Mouse (Mus musculus): ENCODE data around the gene Nepro. TPM values are rescaled to one million over a fixed set of nuclear protein-coding genes. Genes with fewer than 3 reads are reported as not detected.

The Nepro gene
- 5.6 and 6.0 TPM in 2 replicates for polyA plus RNA-seq (2015; fragmentation: Nextera tagmentation; extraction: Ambion mirVana)

DNA sequence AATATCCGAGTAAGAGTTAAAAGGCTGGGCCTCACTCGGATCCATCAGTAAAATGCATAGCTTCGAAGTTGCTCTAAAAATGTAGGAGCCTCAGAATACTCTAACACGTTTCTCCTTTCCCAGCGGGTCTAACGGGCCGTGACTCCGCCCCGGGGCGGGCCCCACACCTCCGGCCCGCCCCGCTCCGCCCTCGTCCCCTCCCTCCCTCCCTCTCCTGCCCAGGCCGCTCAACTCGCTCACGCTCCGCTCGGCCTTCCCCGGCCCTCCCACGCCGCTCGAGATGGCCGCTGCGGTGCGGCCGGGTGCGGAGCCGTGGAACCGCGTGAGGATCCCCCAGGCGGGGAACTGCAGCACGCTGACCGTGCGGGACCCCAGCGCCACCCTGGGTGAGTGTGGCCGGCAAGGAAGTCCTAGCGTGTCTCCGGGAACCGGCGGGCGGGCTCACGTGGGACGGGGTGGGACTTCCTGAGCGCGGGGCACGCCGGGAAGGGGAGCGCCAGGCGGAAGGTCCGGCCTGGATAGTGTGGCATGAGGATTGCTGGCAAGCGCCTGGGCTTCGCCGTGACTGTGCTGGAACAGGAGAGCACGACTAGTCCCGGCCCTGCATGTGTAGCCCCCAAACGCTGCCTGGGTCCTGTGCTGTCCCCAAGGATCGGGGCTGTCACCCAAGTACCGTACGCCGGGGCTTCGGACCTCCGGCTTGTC is at the start of gene Nepro:
Nepro (plus strand) TSS at position 219 of the 705 bp plus-strand sequence.
- peaks cover 8% of the 10 kb centered on the region for H3K36me3 ChIP-seq
- no peaks in the 10 kb centered on the region for H3K27me3 ChIP-seq
- peak within 1 kb of the TSS; percentile 83 for H3K9ac ChIP-seq (replicated peaks)
- no peaks in the 10 kb centered on the region for H3K9me3 ChIP-seq
- peak; percentile 98 for ATAC-seq
- WGBS: under 1% methylated on average over 64 of the region's 64 CpGs
- H3K4me3 ChIP-seq (replicated peaks): peak within 1 kb of the TSS; percentile 80
- peak within 1 kb of the TSS; percentile 69 for H3K4me2 ChIP-seq (replicated peaks)
- peak within 1 kb of the TSS; percentile 91 for H3K27ac ChIP-seq
- H3K4me1 ChIP-seq (replicated peaks): peaks cover 22% of the 10 kb centered on the region

- Histone ChIP-seq H3K27me3 (peaks cover 8% of the 10 kb centered on the region; the same call in 1 of the 2 replicates), H3K9ac (replicated peaks) (no peak overlapping the region), H3K4me3 (replicated peaks) (no peak overlapping the region), H3K9me3 (no peaks in the 10 kb centered on the region), H3K4me2 (replicated peaks) (no peak overlapping the region), H3K36me3 (no peaks in the 10 kb centered on the region), H3K27ac (no peak overlapping the region), H3K4me1 (replicated peaks) (peaks cover 62% of the 10 kb centered on the region)
- ATAC-seq: no peak
- 97% methylated on average over 2 of the region's 2 CpGs for WGBS
Observed at GRCm38 (mm10) chr16:44676357-44676756, 47.7 kb upstream of the Nepro start.

DNA sequence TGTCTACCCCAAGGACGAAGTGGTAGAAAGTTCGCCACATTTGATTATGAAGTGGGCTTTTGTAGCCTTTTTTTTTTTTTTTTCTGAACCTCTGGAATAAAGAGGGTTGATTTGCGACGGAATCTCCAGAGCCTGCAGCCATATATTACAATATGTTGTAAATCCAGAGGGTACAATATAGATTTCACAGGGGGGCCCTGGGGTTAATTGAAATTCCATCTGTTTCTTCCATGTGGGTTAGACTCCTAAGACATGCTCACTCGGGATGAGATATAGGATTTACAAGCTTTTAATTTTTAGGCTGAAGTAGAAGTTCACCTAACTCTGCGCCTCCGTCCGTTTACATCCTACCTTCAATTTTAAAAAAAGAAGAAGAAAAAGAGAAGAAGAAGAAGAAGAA is 45.0 kb upstream of the Nepro start:
- no peaks in the 10 kb centered on the region for H3K36me3 ChIP-seq
- peak overlapping the region; percentile 12; the same call in 1 of the 2 replicates for H3K4me3 ChIP-seq (replicated peaks)
- no peak overlapping the region for H3K9ac ChIP-seq (replicated peaks)
- H3K4me2 ChIP-seq (replicated peaks): peak overlapping the region; percentile 41
- H3K27ac ChIP-seq: peak overlapping the region; percentile 86
- peaks cover 10% of the 10 kb centered on the region for H3K9me3 ChIP-seq
- no peaks in the 10 kb centered on the region for H3K27me3 ChIP-seq
- ATAC-seq: peak; percentile 78
- peaks cover 36% of the 10 kb centered on the region for H3K4me1 ChIP-seq (replicated peaks)
- WGBS: 24% methylated on average over 8 of the region's 8 CpGs

DNA sequence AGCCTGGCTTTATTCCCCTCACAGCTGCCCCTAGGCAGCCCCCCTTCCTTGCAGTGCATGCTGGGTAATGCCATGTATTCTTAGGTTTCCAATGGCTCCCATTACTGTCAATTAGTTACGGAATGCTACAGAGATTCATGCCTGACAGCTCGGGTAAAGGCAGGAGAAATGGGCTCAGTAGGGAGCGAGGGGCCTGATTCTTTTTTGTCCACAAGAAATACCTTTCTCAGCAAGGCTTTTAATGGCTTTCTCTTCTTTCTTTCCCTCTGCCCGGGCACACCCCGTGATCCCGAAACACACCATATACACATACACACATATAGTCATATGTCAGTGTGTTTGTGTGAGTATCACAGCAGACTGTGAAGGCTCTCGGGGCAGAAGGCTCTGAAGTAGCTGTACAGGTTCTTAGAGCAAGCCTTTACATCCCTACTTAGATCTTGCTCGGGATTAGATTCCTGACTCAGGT is 44.6 kb upstream of the Nepro start:
- H3K9ac ChIP-seq (replicated peaks): no peak overlapping the region; the same call in 1 of the 2 replicates
- peak overlapping the region; percentile 12; the same call in 1 of the 2 replicates for H3K4me3 ChIP-seq (replicated peaks)
- 11% methylated on average over 8 of the region's 8 CpGs for WGBS
- peak; percentile 97 for ATAC-seq
- peak overlapping the region; percentile 86 for H3K27ac ChIP-seq
- peaks cover 10% of the 10 kb centered on the region for H3K9me3 ChIP-seq
- no peaks in the 10 kb centered on the region for H3K27me3 ChIP-seq
- H3K4me1 ChIP-seq (replicated peaks): peaks cover 41% of the 10 kb centered on the region
- peak overlapping the region; percentile 41 for H3K4me2 ChIP-seq (replicated peaks)
- H3K36me3 ChIP-seq: no peaks in the 10 kb centered on the region

DNA sequence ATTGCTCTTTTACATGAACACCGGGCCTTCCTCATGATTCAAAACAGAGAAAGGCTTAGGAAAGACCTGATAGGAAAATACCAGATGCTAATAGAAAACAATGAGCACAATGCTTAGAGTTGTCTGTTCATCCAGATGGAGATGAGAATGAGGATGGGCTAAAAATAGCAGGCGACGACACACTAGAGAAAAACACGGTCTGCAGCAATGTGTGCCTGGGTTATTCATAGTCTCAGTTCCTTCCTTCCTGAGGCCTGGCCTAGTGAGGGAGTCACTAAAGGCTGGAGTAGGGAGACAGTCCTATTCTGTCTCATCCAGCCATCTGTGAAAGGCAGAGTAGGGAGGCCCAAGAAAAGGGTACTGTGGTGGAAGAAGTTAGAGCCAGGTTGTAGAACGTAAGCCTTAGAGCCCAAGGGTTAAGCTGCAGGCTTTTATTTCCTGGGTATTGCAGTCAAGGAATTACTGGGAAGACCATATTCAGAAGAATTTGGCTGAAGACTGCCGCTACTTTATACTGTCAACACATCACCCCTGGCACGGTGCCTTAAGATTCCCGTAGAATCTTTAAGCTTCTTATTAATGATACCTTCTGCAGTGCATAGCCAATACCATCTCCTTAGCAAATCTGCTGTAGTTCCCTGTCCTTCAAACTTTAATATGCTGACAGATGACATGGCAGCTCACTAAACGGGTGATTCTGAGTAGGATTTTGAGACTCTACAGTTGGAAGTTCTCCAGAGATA is 43.2 kb upstream of the Nepro start:
- H3K36me3 ChIP-seq: no peaks in the 10 kb centered on the region
- WGBS: 68% methylated on average over 9 of the region's 9 CpGs
- H3K27me3 ChIP-seq: no peaks in the 10 kb centered on the region
- peaks cover 47% of the 10 kb centered on the region for H3K4me1 ChIP-seq (replicated peaks)
- H3K4me2 ChIP-seq (replicated peaks): no peak overlapping the region
- ATAC-seq: no peak
- no peak overlapping the region for H3K9ac ChIP-seq (replicated peaks)
- H3K27ac ChIP-seq: peak overlapping the region; percentile 86
- no peak overlapping the region for H3K4me3 ChIP-seq (replicated peaks)
- H3K9me3 ChIP-seq: peaks cover 10% of the 10 kb centered on the region

- ATAC-seq: no peak
- Histone ChIP-seq H3K27me3 (no peaks in the 10 kb centered on the region), H3K4me2 (replicated peaks) (no peak overlapping the region), H3K4me3 (replicated peaks) (no peak overlapping the region), H3K36me3 (no peaks in the 10 kb centered on the region), H3K4me1 (replicated peaks) (peaks cover 54% of the 10 kb centered on the region), H3K9ac (replicated peaks) (no peak overlapping the region), H3K9me3 (peaks cover 10% of the 10 kb centered on the region), H3K27ac (0 out of 2 replicates have a peak overlapping the region, but pooled peaks have one; percentile 19)
- 77% methylated on average over 7 of the region's 7 CpGs for WGBS
Observed at GRCm38 (mm10) chr16:44684646-44685045, 39.5 kb upstream of the Nepro start.

- no peak overlapping the region for H3K4me2 ChIP-seq (replicated peaks)
- ATAC-seq: no peak
- 86% methylated on average over 7 of the region's 7 CpGs for WGBS
Observed at GRCm38 (mm10) chr16:44685401-44685800, 38.7 kb upstream of the Nepro start.

DNA sequence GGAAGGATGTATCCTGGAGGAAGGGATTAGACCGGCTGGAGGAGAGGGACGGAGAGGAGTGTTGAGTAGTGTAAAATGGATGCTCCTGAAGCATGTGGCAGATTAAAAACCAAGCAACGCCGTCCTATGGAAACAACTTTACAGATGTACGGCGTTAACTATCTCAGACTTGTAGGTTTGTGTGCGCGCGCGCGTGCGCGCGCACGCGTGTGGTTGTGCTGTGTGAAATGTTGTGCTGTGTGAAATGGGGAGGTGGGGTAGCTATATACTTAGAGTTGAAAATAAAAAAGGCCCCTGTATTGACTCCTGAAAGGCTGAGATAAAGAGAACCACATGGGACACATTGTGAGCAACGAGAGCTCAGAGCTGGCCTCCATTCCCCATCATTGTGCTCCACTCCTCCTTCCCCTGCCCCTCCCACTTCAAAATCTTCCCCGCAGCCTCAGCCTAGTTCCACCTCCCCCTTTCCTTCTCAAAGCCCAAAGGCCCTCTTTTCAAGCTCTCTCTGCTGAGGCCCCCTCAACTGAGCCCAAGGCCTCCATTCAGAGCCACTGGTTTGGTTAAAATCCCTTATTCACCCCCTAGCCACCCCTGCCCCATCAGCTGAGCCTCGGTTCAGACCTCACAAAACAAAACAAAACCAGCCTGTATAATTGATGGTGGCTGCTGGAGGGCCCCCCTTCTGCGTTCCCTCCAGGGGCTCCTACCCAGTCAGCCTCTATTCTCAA is 36.9 kb upstream of the Nepro start:
- no peaks in the 10 kb centered on the region for H3K27me3 ChIP-seq
- peak overlapping the region; percentile 32; the same call in 1 of the 2 replicates for H3K9ac ChIP-seq (replicated peaks)
- peak overlapping the region; percentile 14 for H3K4me3 ChIP-seq (replicated peaks)
- peaks cover 38% of the 10 kb centered on the region for H3K4me1 ChIP-seq (replicated peaks)
- peaks cover 6% of the 10 kb centered on the region for H3K9me3 ChIP-seq
- peak overlapping the region; percentile 51 for H3K4me2 ChIP-seq (replicated peaks)
- WGBS: 15% methylated on average over 20 of the region's 20 CpGs
- peak overlapping the region; percentile 82 for H3K27ac ChIP-seq
- no peaks in the 10 kb centered on the region for H3K36me3 ChIP-seq
- peak; percentile 96 for ATAC-seq

More at GRCm38 (mm10) chr16:44685401-44685800, 38.7 kb upstream of the Nepro start:
- no peaks in the 10 kb centered on the region for H3K36me3 ChIP-seq
- no peaks in the 10 kb centered on the region for H3K27me3 ChIP-seq
- no peak overlapping the region for H3K9ac ChIP-seq (replicated peaks)
- peaks cover 46% of the 10 kb centered on the region for H3K4me1 ChIP-seq (replicated peaks)
- peaks cover 10% of the 10 kb centered on the region for H3K9me3 ChIP-seq
- no peak overlapping the region for H3K4me3 ChIP-seq (replicated peaks)
- no peak overlapping the region for H3K27ac ChIP-seq

DNA sequence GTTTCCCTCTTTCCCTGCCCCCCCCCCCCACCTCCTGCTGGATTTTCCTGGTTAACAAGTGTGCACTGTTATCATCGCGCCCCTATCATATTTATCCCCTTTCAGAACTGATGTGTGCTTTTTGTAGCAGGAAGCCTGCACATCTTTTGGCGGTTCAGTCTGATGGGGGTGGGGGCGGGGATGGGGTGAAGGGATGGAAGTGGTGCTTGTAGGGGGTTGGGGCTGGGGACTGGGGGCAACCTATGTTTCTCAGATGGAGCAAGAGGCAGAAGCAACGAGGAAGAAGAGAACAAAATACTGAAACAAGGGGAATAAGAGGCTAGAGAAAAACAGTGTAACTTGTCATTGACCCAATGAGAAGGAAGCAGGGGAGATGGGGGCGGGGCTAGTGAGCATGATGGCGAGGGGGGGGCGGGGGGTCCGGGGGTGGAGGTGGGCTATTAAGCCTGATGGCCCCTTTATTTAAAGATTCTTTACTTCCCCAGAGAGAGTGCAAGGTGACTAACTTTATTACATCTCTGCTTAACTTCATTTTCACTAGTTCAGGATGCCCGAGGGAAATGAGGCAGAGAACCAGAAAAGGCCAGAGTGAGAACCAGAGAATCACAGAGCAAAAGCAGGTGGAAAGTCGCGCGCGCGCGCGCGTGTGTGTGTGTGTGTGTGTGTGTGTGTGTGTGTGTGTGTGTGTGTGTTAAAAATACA is 36.2 kb upstream of the Nepro start:
- Histone ChIP-seq H3K36me3 (no peaks in the 10 kb centered on the region), H3K4me1 (replicated peaks) (peaks cover 38% of the 10 kb centered on the region), H3K4me2 (replicated peaks) (peak overlapping the region; percentile 51), H3K9ac (replicated peaks) (peak overlapping the region; percentile 32; the same call in 1 of the 2 replicates), H3K9me3 (no peaks in the 10 kb centered on the region), H3K27me3 (no peaks in the 10 kb centered on the region), H3K27ac (peak overlapping the region; percentile 82), H3K4me3 (replicated peaks) (peak overlapping the region; percentile 14)
- no peak for ATAC-seq
- under 1% methylated on average over 18 of the region's 18 CpGs for WGBS

DNA sequence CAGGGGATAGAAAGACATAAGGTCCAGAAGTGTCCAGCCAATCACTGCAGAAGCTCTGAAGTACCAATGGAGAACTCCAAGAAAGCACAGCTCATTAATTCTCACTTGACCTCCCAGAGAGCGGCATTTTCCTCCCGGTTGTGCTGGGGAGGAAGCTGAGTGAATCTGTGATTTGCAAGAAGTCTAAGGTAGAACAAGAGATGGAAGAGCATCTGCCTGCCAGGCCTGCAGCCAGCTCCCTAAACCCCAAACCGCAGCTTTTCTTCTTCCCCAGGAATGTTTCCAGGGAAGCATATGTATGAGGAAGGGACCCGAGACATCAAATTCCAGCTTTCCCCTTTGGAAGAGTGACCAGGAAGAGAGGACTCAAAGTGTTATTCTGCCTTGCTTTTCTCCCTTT is 35.6 kb upstream of the Nepro start:
- Histone ChIP-seq H3K4me3 (replicated peaks) (no peak overlapping the region), H3K4me1 (replicated peaks) (peaks cover 38% of the 10 kb centered on the region), H3K9me3 (no peaks in the 10 kb centered on the region), H3K27ac (peak overlapping the region; percentile 82), H3K36me3 (no peaks in the 10 kb centered on the region), H3K9ac (replicated peaks) (no peak overlapping the region), H3K27me3 (no peaks in the 10 kb centered on the region), H3K4me2 (replicated peaks) (peak overlapping the region; percentile 51)
- 0% methylated on average over 4 of the region's 4 CpGs for WGBS
- no peak for ATAC-seq

DNA sequence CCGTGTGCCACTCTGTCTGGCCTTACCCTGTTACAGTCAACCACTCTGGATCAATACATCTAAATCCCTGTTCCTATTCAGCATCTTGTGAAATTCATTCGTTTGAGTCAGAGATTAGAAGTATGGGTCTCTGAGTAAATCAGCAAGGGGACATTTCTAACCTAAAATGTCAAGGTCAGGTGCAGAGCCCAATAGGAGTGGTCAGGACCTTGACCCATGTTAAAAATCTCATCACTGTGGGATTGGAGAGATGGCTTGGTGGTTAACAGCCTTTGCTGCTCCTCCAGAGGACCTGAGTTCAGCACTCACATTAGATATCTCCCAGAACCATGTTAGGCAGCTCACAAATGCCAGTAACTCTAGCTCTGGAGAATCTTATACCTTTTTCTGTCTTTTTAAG is 33.6 kb upstream of the Nepro start:
- Histone ChIP-seq H3K27ac (no peak overlapping the region), H3K4me3 (replicated peaks) (no peak overlapping the region), H3K9ac (replicated peaks) (no peak overlapping the region), H3K4me2 (replicated peaks) (no peak overlapping the region), H3K4me1 (replicated peaks) (peaks cover 25% of the 10 kb centered on the region), H3K36me3 (no peaks in the 10 kb centered on the region), H3K9me3 (no peaks in the 10 kb centered on the region), H3K27me3 (no peaks in the 10 kb centered on the region)
- no peak for ATAC-seq
- 71% methylated on average over 2 of the region's 2 CpGs for WGBS

Measured in midbrain, embryonic 13.5 days (tissue).